Mouse (Mus musculus): ENCODE data around the gene Trp53rka.

The Trp53rka gene

DNA sequence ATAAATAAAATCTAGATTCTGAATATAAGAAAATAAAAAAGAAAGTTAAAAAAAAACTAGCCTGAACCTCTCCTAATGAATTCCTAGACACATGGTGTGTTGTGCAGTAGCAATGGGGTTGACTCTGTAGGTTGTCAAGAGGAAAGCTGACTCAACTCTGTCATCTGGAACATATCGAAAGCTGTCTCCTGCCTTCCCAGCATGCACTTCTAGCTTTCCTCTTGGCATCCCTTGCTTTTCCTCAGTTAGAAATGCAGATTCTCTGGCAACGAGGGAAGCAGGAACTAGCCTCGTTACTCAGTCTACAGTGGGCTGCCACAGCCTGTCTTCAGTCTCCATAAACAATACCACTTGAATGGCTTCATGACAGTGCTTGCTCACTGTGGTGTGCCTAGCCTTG, 7.3 kb downstream of the Trp53rka start:
- no peak for DNase-seq (ENCODE audit: low spot score in 2 of 2)

DNA sequence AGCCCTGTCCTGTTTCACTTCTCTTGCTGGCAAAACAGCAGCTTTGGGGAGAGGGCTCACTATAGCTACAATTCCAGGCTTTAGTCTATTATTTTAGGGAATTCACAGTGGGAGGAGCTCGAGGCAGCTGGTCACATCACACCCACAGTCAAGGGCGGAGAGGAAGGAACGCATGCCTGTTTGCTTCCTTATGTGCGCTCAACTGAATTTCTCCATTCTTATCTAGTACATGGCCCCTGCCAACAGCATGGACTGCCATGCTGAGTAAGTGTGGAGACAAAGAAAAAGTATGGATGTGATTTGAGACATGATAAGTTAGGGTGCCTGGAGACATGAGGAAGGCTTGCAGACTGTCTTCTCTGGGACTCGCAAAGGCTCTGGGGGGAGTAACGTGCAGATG, 9.0 kb downstream of the Trp53rka start:
- no peak for DNase-seq (ENCODE audit: low spot score in 2 of 2)

GRCm38 (mm10) chr2:165482003-165482402, 11.1 kb downstream of the Trp53rka start:
- DNase-seq (ENCODE audit: low spot score in 2 of 2) = no peak

DNA sequence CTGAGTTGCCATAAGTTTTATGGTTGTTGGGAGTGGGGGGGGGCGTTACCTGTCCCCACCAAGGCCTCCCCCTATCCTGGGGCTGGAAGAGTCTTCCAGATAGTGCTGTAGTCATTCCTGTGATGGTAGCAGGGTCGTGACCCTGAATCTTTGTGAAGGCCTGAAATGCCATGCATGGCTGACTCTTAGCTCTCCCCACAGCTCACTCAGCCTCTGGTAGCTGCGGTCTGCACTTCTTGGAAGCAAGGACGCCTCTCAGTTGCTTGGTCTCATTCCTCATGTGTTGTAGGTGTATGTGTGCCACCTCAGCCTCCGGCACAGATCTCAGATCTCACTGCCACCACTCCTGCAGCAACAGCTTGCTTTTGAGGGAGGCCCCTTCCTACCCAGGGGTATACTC, 17.3 kb downstream of the Trp53rka start:
- DNase-seq (ENCODE audit: low spot score in 2 of 2) = no peak

DNA sequence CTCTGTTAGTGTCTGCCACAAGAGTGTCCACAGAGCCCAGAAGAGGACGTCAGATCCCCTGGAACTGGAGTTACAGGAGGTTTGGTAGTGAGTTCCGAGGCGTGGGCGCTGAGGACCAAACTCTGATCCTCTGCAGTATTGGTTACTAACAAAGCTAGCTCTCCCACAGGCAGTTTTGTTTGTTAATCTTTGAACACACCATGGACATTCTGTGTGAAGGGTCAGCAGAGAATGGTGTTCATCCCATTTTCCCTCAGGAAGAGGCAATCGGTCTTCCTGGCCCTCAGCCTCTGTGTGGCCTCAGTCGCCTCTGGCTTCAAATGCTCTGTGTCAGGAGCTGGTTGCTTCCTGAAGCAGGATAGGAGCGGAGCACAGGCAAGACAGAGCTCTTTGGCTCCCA, 17.7 kb downstream of the Trp53rka start:
- DNase-seq (ENCODE audit: low spot score in 2 of 2) = no peak

DNA sequence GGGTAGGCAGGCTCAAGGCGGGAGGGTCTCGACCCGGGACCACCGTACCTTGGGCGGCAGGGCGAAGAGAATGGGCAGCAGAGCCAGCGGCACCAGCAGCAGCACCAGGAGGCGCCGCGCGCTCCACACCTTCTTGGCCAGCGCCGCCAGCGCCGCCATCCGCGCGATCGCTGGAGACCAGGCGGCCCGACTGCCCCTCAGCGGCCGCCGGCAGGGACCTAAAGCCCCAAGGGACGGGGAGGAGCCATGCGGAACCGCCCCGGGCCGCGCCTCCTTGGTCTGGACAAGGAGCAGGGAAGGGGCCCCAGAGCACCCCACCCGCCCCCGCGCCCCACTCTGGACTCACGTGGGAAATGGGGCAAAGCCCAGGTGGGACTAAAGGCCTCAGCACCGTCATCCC, 20.1 kb downstream of the Trp53rka start, which contains the start of gene Slc13a3:
Gene Slc13a3 (minus strand): TSS at position 228 of the 400 bp plus-strand sequence.
- DNase-seq (ENCODE audit: low spot score in 2 of 2) = no peak

GRCm38 (mm10) chr2:165471943-165472342, 21.2 kb downstream of the Trp53rka start:
- DNase-seq (ENCODE audit: low spot score in 2 of 2) = no peak

GRCm38 (mm10) chr2:165470167-165470566, 23.0 kb downstream of the Trp53rka start:
- DNase-seq (ENCODE audit: low spot score in 2 of 2) = no peak

DNA sequence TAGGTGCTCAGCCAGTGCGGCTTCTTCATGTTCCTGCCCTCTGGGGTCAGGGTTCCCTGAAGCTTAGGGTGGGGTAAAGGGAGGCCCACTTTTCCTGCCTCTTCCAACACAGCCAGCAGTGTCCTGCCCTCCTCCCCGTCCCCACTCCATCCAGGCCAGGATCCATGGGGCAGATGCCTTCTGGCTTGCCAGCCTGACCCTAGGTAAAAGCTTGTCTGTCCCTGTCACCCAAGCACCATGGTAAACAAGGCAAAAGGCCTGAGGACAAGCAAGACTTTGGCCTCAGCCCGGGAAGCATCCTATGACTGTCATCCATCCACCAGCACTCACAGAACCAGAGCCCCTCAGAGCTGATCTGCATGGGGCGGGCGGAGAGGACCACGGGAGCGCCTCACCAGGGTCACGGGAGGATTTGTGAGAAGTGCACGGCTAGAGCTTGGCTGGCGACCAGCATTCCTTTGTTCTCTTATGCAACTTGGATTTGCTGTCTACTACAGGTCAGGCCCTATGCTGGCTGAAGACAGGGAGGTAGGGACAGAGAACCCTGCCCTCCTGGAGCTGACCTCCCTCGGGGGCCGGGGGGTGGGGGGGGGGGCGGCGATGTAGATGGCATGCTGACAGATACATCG, 25.2 kb downstream of the Trp53rka start:
- no peak for DNase-seq (ENCODE audit: low spot score in 2 of 2)

- DNase-seq (ENCODE audit: low spot score in 2 of 2) = no peak
Measured at GRCm38 (mm10) chr2:165459663-165460062, 33.5 kb downstream of the Trp53rka start.

GRCm38 (mm10) chr2:165458189-165458588, 34.9 kb downstream of the Trp53rka start:
- no peak for DNase-seq (ENCODE audit: low spot score in 2 of 2)

- DNase-seq (ENCODE audit: low spot score in 2 of 2) = no peak
Measured at GRCm38 (mm10) chr2:165456710-165457109, 36.4 kb downstream of the Trp53rka start.

DNA sequence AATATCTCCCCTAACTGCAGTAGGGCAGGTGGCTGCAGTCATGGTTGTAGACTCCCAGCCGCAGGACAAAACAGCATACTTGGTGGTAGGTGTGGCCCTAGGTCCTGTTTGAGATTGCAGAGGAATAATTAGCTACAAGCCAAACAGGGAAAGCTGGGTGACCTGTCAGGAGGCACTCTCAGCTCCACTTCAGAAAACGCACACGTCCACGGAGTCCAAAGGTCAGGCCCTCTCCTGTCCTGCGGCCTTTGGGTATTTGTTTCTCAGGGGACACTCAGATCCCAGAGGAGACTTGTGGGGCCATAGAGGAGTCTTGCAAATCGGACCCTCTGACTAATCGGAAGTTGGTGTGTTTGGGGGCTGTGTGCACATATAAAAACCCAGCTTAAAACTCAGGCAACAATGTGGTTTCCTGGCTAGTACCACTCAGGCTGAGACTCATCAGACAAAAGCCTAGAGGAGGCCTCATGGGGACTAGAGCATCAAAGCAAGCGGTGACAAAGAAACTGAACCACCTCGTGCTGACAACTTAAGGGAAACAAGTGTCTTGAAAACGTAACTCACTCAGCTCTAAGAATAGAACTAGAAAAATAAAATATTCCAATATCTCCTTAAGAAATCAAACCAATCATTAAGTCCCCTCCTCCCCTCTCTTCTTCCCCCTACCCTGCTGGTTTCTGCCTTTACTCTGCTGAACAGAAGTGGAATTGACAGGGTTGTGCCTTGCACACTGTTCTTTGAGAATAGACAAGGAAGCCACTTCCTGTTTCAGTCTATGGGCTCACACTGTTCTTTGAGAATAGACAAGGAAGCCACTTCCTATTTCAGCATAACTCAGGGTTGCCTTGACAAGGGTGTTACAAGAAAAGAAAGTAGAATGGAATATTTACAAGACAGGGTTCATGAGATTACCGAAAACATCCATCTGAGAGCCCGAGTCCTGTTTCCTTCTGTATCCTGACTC, 40.1 kb downstream of the Trp53rka start:
- DNase-seq (ENCODE audit: low spot score in 2 of 2) = no peak

DNA sequence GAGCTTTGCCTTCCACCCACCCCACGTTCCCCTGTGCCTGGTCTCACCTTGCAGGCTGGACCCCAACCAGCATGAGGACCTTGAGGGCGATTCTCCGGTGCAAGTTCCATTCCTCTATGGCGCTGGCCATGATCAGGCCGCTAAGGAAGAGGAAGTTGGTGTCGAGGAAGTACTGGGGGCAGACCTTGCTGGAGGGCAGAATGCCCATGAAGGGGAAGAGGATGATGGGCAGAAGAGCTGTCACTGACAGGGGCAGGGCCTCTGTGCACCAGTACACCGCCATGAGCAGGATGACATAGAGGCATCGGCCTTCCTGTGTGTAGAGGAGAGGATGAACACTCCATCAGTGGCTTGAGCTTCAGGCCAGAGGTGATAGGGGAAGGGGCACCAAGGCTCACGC, 44.6 kb downstream of the Trp53rka start:
- DNase-seq (ENCODE audit: low spot score in 2 of 2) = no peak

DNA sequence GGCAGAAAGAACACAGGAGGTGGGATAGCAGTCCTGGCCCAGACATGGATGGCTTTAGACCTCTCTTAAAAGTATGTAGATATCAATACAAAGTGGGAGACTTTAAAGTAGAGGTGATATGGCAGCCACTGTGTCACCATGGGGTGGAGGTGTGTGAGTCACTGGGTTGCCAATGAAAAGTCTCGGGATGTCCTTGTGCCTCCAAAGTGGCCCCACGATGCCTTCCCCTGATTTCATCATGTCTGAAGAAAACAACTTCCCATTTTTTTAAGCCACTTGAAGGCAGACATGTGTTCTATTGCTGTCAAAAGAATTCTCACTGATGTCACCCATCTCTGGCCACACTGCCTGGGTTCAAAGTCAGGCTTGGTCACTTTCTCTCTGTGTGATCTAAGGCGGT, 48.3 kb downstream of the Trp53rka start:
- no peak for DNase-seq (ENCODE audit: low spot score in 2 of 2)

DNA sequence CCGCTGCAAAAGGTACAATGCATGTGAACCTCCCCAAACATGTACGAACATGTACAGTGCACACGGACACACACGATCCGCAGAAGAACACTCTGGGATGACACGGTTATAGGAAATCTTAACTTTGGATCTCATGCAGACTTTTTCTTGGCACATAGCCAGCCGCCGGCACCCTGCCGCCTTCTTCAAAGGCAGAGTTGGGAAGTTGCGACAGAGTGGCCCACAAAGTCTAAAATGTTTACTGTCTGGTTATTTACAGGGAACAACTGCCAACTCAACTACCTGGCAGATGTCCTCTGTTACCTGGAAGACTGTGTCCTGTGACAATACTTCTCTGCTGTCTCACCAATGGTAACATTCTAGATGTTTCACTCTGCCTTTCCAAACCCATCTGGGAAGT, 50.1 kb downstream of the Trp53rka start:
- no peak for DNase-seq (ENCODE audit: low spot score in 2 of 2)

DNA sequence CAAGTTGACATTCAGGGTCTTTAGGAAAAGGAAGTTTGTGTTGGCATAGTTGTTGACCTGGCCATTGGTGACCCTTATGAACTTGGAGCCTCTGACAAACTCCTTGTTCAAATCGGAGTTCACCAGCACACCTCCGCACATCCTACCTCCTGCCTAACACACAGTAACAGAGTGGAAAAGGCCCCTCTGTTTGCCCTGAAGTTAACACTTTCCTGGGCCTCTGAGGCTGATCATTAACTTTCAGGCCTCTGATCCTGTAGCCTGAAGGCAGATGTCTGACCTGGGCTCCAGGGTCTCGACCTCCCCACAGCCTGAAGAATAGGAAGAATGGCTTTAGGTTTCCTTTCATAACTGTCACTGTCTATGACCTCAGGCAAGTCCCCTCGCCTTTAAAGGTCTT, 51.5 kb downstream of the Trp53rka start:
- no peak for DNase-seq (ENCODE audit: low spot score in 2 of 2)

All from frontal cortex, postnatal 25 days (tissue).